Mouse (Mus musculus): ENCODE results near the gene Patl2.

Patl2 gene

GRCm38 (mm10) chr2:122194509-122194929 is 8.5 kb upstream of the Patl2 start:
- Histone ChIP-seq H3K36me3 (ENCODE audit: insufficient read depth, low read length) (0 out of 2 replicates have a peak, but pooled peaks cover 8% of the 10 kb centered on the region), H3K27me3 (ENCODE audit: insufficient read depth, low read length) (no peaks in the 10 kb centered on the region)

GRCm38 (mm10) chr2:122191849-122192248 is 5.9 kb upstream of the Patl2 start:
- Histone ChIP-seq H3K4me1 (replicated peaks; ENCODE audit: low read depth, low read length) (peaks cover 7% of the 10 kb centered on the region), H3K36me3 (ENCODE audit: insufficient read depth, low read length) (0 out of 2 replicates have a peak, but pooled peaks cover 8% of the 10 kb centered on the region), H3K9me3 (ENCODE audit: low read length) (no peaks in the 10 kb centered on the region), H3K4me3 (replicated peaks; ENCODE audit: low read length) (no peak overlapping the region), H3K27me3 (ENCODE audit: insufficient read depth, low read length) (peaks cover under 1% of the 10 kb centered on the region)
- TF ChIP-seq CTCF (conservative IDR thresholded peaks at IDR 0.05; ENCODE audit: low read length) (no peak), POU5F1 (IDR thresholded peaks at IDR 0.05; ENCODE audit: borderline replicate concordance, low read length) (no peak), NANOG (IDR thresholded peaks at IDR 0.05; ENCODE audit: borderline replicate concordance, low read length) (no peak)

More at GRCm38 (mm10) chr2:122194509-122194929, 8.5 kb upstream of the Patl2 start:
- TF ChIP-seq POU5F1 (IDR thresholded peaks at IDR 0.05; ENCODE audit: borderline replicate concordance, low read length) (no peak), CTCF (conservative IDR thresholded peaks at IDR 0.05; ENCODE audit: low read length) (no peak), NANOG (IDR thresholded peaks at IDR 0.05; ENCODE audit: borderline replicate concordance, low read length) (no peak)
- H3K9me3 ChIP-seq (ENCODE audit: low read length): no peaks in the 10 kb centered on the region
- H3K4me1 ChIP-seq (replicated peaks; ENCODE audit: low read depth, low read length): 0 out of 2 replicates have a peak, but pooled peaks cover 8% of the 10 kb centered on the region
- no peak overlapping the region for H3K4me3 ChIP-seq (replicated peaks; ENCODE audit: low read length)

GRCm38 (mm10) chr2:122186751-122187150 is 762 bp upstream of the Patl2 start:
- peaks cover 17% of the 10 kb centered on the region for H3K27me3 ChIP-seq (ENCODE audit: insufficient read depth, low read length)
- peaks cover 9% of the 10 kb centered on the region for H3K4me1 ChIP-seq (replicated peaks; ENCODE audit: low read depth, low read length)
- H3K4me3 ChIP-seq (replicated peaks; ENCODE audit: low read length): peak overlapping the region; percentile 74
- H3K9me3 ChIP-seq (ENCODE audit: low read length): no peaks in the 10 kb centered on the region
- TF ChIP-seq POU5F1 (IDR thresholded peaks at IDR 0.05; ENCODE audit: borderline replicate concordance, low read length) (no peak), NANOG (IDR thresholded peaks at IDR 0.05; ENCODE audit: borderline replicate concordance, low read length) (no peak), CTCF (conservative IDR thresholded peaks at IDR 0.05; ENCODE audit: low read length) (no peak)
- 0 out of 2 replicates have a peak, but pooled peaks cover 4% of the 10 kb centered on the region for H3K36me3 ChIP-seq (ENCODE audit: insufficient read depth, low read length)

GRCm38 (mm10) chr2:122185086-122185485 is 903 bp downstream of the Patl2 start:
- peaks cover 9% of the 10 kb centered on the region for H3K4me1 ChIP-seq (replicated peaks; ENCODE audit: low read depth, low read length)
- no peaks in the 10 kb centered on the region for H3K36me3 ChIP-seq (ENCODE audit: insufficient read depth, low read length)
- H3K27me3 ChIP-seq (ENCODE audit: insufficient read depth, low read length): peaks cover 17% of the 10 kb centered on the region
- TF ChIP-seq CTCF (conservative IDR thresholded peaks at IDR 0.05; ENCODE audit: low read length) (no peak), NANOG (IDR thresholded peaks at IDR 0.05; ENCODE audit: borderline replicate concordance, low read length) (no peak), POU5F1 (IDR thresholded peaks at IDR 0.05; ENCODE audit: borderline replicate concordance, low read length) (no peak)
- no peaks in the 10 kb centered on the region for H3K9me3 ChIP-seq (ENCODE audit: low read length)
- no peak overlapping the region for H3K4me3 ChIP-seq (replicated peaks; ENCODE audit: low read length)

GRCm38 (mm10) chr2:122180051-122180822 is 5.8 kb downstream of the Patl2 start:
- no peak for TF ChIP-seq CTCF (conservative IDR thresholded peaks at IDR 0.05; ENCODE audit: low read length)
- no peak for TF ChIP-seq NANOG (IDR thresholded peaks at IDR 0.05; ENCODE audit: borderline replicate concordance, low read length)
- TF ChIP-seq POU5F1 (IDR thresholded peaks at IDR 0.05; ENCODE audit: borderline replicate concordance, low read length): no peak
- Histone ChIP-seq H3K4me1 (replicated peaks; ENCODE audit: low read depth, low read length) (no peaks in the 10 kb centered on the region), H3K4me3 (replicated peaks; ENCODE audit: low read length) (no peak overlapping the region), H3K9me3 (ENCODE audit: low read length) (no peaks in the 10 kb centered on the region), H3K27me3 (ENCODE audit: insufficient read depth, low read length) (peaks cover 10% of the 10 kb centered on the region), H3K36me3 (ENCODE audit: insufficient read depth, low read length) (no peaks in the 10 kb centered on the region)

- no peak for TF ChIP-seq NANOG (IDR thresholded peaks at IDR 0.05; ENCODE audit: borderline replicate concordance, low read length)
- no peak for TF ChIP-seq CTCF (conservative IDR thresholded peaks at IDR 0.05; ENCODE audit: low read length)
- no peak for TF ChIP-seq POU5F1 (IDR thresholded peaks at IDR 0.05; ENCODE audit: borderline replicate concordance, low read length)
- Histone ChIP-seq H3K9me3 (ENCODE audit: low read length) (no peaks in the 10 kb centered on the region), H3K27me3 (ENCODE audit: insufficient read depth, low read length) (0 out of 2 replicates have a peak, but pooled peaks cover 3% of the 10 kb centered on the region), H3K36me3 (ENCODE audit: insufficient read depth, low read length) (no peaks in the 10 kb centered on the region), H3K4me1 (replicated peaks; ENCODE audit: low read depth, low read length) (no peaks in the 10 kb centered on the region), H3K4me3 (replicated peaks; ENCODE audit: low read length) (no peak overlapping the region)
Measured at GRCm38 (mm10) chr2:122172188-122172587, 13.8 kb downstream of the Patl2 start.

GRCm38 (mm10) chr2:122171292-122171691 is 14.7 kb downstream of the Patl2 start:
- H3K36me3 ChIP-seq (ENCODE audit: insufficient read depth, low read length): no peaks in the 10 kb centered on the region

GRCm38 (mm10) chr2:122164293-122164692 is 21.7 kb downstream of the Patl2 start:
- Histone ChIP-seq H3K4me3 (replicated peaks; ENCODE audit: low read length) (0 out of 2 replicates have a peak overlapping the region, but pooled peaks have one; percentile 7), H3K4me1 (replicated peaks; ENCODE audit: low read depth, low read length) (peaks cover 20% of the 10 kb centered on the region), H3K27me3 (ENCODE audit: insufficient read depth, low read length) (0 out of 2 replicates have a peak, but pooled peaks cover 9% of the 10 kb centered on the region), H3K9me3 (ENCODE audit: low read length) (no peaks in the 10 kb centered on the region), H3K36me3 (ENCODE audit: insufficient read depth, low read length) (no peaks in the 10 kb centered on the region)
- TF ChIP-seq POU5F1 (IDR thresholded peaks at IDR 0.05; ENCODE audit: borderline replicate concordance, low read length): no peak

More at GRCm38 (mm10) chr2:122171292-122171691, 14.7 kb downstream of the Patl2 start:
- Histone ChIP-seq H3K27me3 (ENCODE audit: insufficient read depth, low read length) (0 out of 2 replicates have a peak, but pooled peaks cover 3% of the 10 kb centered on the region), H3K4me3 (replicated peaks; ENCODE audit: low read length) (no peak overlapping the region), H3K4me1 (replicated peaks; ENCODE audit: low read depth, low read length) (no peaks in the 10 kb centered on the region), H3K9me3 (ENCODE audit: low read length) (no peaks in the 10 kb centered on the region)
- TF ChIP-seq CTCF (conservative IDR thresholded peaks at IDR 0.05; ENCODE audit: low read length) (no peak), NANOG (IDR thresholded peaks at IDR 0.05; ENCODE audit: borderline replicate concordance, low read length) (no peak), POU5F1 (IDR thresholded peaks at IDR 0.05; ENCODE audit: borderline replicate concordance, low read length) (no peak)
